Mouse (Mus musculus) olfactory bulb, adult 2 months (tissue): ENCODE measurements around the gene Acox3. TPM values are rescaled to one million over a fixed set of nuclear protein-coding genes. Genes with fewer than 3 reads are reported as not detected.

Source experiments
- H3K27ac ChIP-seq: fragments of 200-500 bp; 2 replicates; pipeline ENCODE4 v1.5.1; 2012; ENCODE audit warnings: low read depth, low read length; ENCODE audit not compliant: insufficient read depth
- H3K4me1 ChIP-seq: fragments of 200-500 bp; 2 replicates; pipeline ENCODE4 v1.6.1; 2012; ENCODE audit warnings: low read length; ENCODE audit not compliant: control insufficient read depth, insufficient read depth
- H3K4me3 ChIP-seq: fragments of 200-500 bp; 2 replicates; pipeline ENCODE4 v1.5.1; 2012; ENCODE audit warnings: mild to moderate bottlenecking, low read depth, low read length, moderate library complexity; ENCODE audit not compliant: insufficient read depth
- CTCF ChIP-seq: fragments of 200-500 bp; IDR thresholded peaks from 2 replicates; pipeline ENCODE4 v1.5.1; 2012; ENCODE audit warnings: low read depth, mild to moderate bottlenecking, low read length, moderate library complexity; ENCODE audit not compliant: insufficient read depth
- POLR2A ChIP-seq: fragments of 200-500 bp; IDR thresholded peaks from 2 replicates; pipeline ENCODE4 v1.6.1; 2012; ENCODE audit warnings: mild to moderate bottlenecking, low read depth, low read length, moderate library complexity; ENCODE audit not compliant: insufficient read depth
- WGBS: fragments of 180-500 bp; shearing (Covaris S2); methylation state at CpG from one replicate; pipeline ENCODE4 v1.1.7; 2018; 5-methylcytosine and 5-hydroxymethylcytosine counted together
- polyA plus RNA-seq: library from polyadenylated mRNA; stranded (reverse); fragments of >200 nt; gene quantifications from 2 replicates; pipeline ENCODE4 v1.2.4, GENCODE M21; 2012; ENCODE audit warnings: low replicate concordance; ENCODE audit not compliant: missing spikeins, insufficient read depth, insufficient read length

Gene Acox3
- polyA plus RNA-seq, 1 experiment = not detected

DNA sequence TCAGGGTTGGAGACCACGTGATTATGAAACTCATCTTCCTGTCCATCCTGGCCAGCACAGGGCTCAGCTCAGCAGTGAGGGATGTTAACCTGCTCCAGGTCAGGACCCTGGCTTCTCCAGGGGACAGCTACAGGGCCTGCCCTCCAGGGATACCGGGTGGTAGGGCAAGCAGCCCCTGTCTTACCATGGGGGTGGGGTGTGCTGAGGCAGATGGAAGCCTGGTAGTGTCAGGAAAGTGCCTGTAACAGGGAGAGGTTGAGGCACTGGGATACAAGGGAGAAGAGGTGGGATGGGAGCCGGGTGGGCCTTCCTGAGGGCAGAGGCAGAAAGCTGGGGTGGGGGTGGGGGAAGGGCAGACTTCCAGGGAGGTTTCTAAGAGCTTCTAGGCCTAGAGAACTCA lies 69.5 kb downstream of the Acox3 start:
- H3K4me3 ChIP-seq = no peak overlapping the region
- no peak overlapping the region for H3K27ac ChIP-seq
- H3K4me1 ChIP-seq = no peaks in the 10 kb centered on the region
- 88% methylated on average over 3 of the region's 3 CpGs for WGBS
- TF ChIP-seq CTCF = no peak
- no peak for TF ChIP-seq POLR2A

- Histone ChIP-seq H3K4me1 (no peaks in the 10 kb centered on the region), H3K4me3 (no peak overlapping the region), H3K27ac (no peak overlapping the region)
- 85% methylated on average over 13 of the region's 13 CpGs for WGBS
- TF ChIP-seq CTCF (no peak), POLR2A (no peak)
Measured at GRCm38 (mm10) chr5:35652872-35653271, 70.0 kb downstream of the Acox3 start.

GRCm38 (mm10) chr5:35653743-35654395 lies 71.0 kb downstream of the Acox3 start:
- Histone ChIP-seq H3K27ac (no peak overlapping the region), H3K4me1 (no peaks in the 10 kb centered on the region), H3K4me3 (no peak overlapping the region)
- WGBS = 78% methylated on average over 9 of the region's 9 CpGs
- TF ChIP-seq CTCF (no peak), POLR2A (no peak)

DNA sequence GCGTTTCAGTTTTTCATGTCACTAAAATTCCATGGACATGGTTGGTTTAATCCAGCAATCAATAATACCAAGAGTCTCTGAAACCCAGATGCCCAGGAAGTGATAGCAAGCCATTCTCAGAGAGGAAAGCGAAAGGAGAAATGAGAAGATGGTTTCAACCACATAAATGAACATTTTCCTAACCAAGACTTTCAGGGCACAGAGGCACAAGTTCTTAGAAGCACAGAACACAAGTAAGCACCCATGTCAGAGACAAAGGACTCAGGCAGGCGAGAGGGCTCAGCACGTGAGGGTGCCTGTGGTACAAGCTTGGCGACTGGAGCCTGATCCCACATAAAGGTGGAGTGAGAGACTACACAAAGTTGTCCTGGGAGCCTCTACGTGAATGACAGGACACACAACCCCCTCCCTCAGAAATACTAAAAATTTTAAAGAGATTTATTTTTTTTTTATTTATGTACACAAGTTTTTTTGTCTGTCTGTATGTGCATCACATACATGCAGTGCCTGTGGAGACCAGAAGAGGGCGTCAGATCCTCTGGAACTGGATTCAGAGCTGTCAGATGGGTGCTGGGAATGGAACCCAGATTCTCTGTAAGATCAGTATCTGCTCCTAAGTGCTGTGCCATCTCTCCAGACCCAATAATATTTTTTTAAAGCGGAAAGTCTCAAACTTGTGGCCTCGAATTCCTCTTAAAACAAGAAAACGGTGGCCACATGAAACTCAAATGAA lies 73.1 kb downstream of the Acox3 start:
- TF ChIP-seq CTCF = no peak
- TF ChIP-seq POLR2A = no peak
- no peak overlapping the region for H3K27ac ChIP-seq
- no peak overlapping the region for H3K4me3 ChIP-seq
- WGBS = 89% methylated on average over 10 of the region's 10 CpGs
- no peaks in the 10 kb centered on the region for H3K4me1 ChIP-seq

DNA sequence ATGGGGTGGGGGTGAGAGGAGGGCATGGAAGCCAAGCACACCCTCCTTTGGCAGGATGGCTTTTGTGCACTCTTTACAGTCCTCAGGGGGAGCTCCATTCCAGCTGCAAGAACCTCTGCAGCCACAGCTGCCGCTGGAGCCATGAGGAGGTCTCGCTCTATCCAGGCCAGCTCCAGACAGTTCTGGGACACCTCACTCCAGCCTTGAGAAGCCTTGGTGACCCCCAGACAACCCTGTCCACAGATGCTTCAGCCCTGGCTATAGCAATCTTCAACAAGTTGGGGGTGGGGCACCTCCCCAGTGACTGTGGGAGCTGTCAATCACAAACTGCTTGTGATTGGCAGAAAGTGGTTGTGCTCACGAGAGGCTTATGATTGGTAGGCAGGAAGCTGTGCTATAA lies 76.7 kb downstream of the Acox3 start:
- H3K27ac ChIP-seq = no peak overlapping the region
- 74% methylated on average over 3 of the region's 3 CpGs for WGBS
- no peak for TF ChIP-seq POLR2A
- no peak for TF ChIP-seq CTCF
- no peak overlapping the region for H3K4me3 ChIP-seq
- peaks cover 5% of the 10 kb centered on the region; the same call in 1 of the 2 replicates for H3K4me1 ChIP-seq

GRCm38 (mm10) chr5:35661210-35661609 lies 78.4 kb downstream of the Acox3 start:
- no peak overlapping the region for H3K4me3 ChIP-seq
- no peak overlapping the region for H3K27ac ChIP-seq
- peaks cover 5% of the 10 kb centered on the region; the same call in 1 of the 2 replicates for H3K4me1 ChIP-seq
- TF ChIP-seq CTCF (no peak), POLR2A (no peak)
- 44% methylated on average over 6 of the region's 6 CpGs for WGBS

DNA sequence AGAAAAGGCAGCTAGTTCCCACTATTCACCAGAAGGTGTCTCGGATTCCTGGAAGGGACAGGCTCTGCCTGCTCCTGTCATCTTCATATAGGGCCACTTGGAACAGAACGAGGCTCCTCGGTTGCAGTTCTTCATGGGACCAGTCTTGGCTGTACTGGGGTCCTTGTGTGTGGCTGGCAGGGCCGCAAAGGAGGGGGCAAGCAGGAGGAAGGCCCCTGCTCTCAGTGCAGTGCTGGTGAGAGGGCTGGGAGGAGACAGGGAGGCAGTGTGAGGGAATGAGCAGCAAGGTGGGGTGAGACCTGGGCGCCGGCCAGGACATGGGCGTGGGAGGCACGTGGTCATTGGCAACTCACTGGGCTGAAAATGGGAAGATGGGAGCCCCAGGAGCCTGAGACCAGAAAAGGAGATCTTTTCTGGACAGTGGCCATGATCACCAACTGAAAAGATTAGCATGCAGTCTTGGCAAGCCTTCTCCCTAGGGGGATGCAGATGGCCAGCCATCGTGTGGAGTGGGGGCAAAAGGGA lies 79.2 kb downstream of the Acox3 start:
- no peak overlapping the region for H3K27ac ChIP-seq
- peaks cover 5% of the 10 kb centered on the region; the same call in 1 of the 2 replicates for H3K4me1 ChIP-seq
- no peak for TF ChIP-seq CTCF
- no peak for TF ChIP-seq POLR2A
- no peak overlapping the region for H3K4me3 ChIP-seq
- 75% methylated on average over 9 of the region's 9 CpGs for WGBS

Other genes with a start within 250 kb of the Acox3 start
- gene Hmx1, start 193.9 kb upstream of the Acox3 start, polyA plus RNA-seq = not detected in 2 replicates
- gene Cpz, start 57.3 kb upstream of the Acox3 start, polyA plus RNA-seq = not detected in 2 replicates
- gene Trmt44, start 8.0 kb upstream of the Acox3 start, polyA plus RNA-seq = not detected in 2 replicates
- gene Htra3, start 96.7 kb downstream of the Acox3 start, polyA plus RNA-seq = not detected in 2 replicates
- not detected in 2 replicates for gene Sh3tc1, start 156.9 kb downstream of the Acox3 start, polyA plus RNA-seq
- not detected in 2 replicates for gene Ablim2, start 174.8 kb downstream of the Acox3 start, polyA plus RNA-seq